Comparison of ENCODE assay signal across 8 mouse cellular contexts in the genomic region with DNA sequence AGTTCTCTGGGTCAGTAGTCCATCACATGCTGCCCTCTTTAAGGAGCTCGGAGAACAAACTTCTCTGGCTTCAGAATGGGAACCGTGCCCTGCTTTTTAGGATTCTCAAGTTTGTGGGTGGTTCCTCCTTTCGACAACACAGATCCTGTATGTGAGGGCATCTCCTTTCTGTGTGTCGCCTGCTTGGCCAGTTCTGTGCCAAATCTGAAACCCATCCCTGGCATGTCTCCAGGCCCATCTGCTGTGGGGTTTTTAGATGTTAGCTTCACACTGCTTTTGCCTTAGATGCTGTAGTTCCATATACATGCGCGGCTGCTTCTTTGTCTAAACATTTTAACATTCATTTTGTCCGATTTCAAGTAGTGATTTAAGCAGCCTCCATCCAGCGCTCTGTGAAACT.
DNase-seq lines count a peak whose midpoint lies in the region; ATAC-seq and TF ChIP-seq lines count a peak whose summit lies in the region.

No protein-coding gene starts in this region.

- peak overlapping the region; percentile 1 for H3K4me3 ChIP-seq in cerebellum, adult 2 months (replicated peaks; ENCODE audit: insufficient read depth, low read depth, low read length)

- TF ChIP-seq CTCF in cerebellum, adult 2 months (IDR thresholded peaks at IDR 0.05; ENCODE audit: borderline replicate concordance, insufficient read depth, low read depth, low read length) = no peak

- no peak for ATAC-seq in erythroid progenitor cell, adult 5-6 weeks (replicated peaks; ENCODE audit: low FRiP score, poor library complexity, severe bottlenecking)

- intact Hi-C loops in left cerebral cortex, postnatal 25 days (cut with DNase I) = loop anchor here (2.0 to 5.0 kb wide), 4 partner anchors 57 to 376 kb away; partner anchors contain the start of gene Vldlr

- H3K4me1 ChIP-seq in cerebellum, adult 2 months (ENCODE audit: control insufficient read depth, insufficient read depth, low read length) = peaks cover 8% of the 10 kb centered on the region

- H3K27me3 ChIP-seq in cerebellum, adult 2 months (ENCODE audit: control insufficient read depth, insufficient read depth, low read length) = no peaks in the 10 kb centered on the region

- DNase-seq in kidney, postnatal 4 days = peak; percentile 16 to 24
- DNase-seq in kidney, postnatal 14 days = no peak
- peak; percentile 85 for DNase-seq in cerebellum, adult 2 months
- DNase-seq in frontal cortex, postnatal 14 days (ENCODE audit: low spot score in 2 of 2) = peak; percentile 78 to 80
- DNase-seq in left cerebral cortex, postnatal 25 days (ENCODE audit: low spot score in 2 of 2) = peak; percentile 69 to 95
- DNase-seq in yolk sac, embryonic 10.5 days (ENCODE audit: low spot score) = no peak
- no peak for DNase-seq in embryo, embryonic 9.5 days (ENCODE audit: extremely low spot score)

- 7% methylated on average over 8 of the region's 8 CpGs for WGBS in cerebellum, adult 2 months

- H3K27ac ChIP-seq in cerebellum, adult 2 months (ENCODE audit: insufficient read depth, low read length) = no peak overlapping the region

- no peak for TF ChIP-seq POLR2A in cerebellum, adult 2 months (IDR thresholded peaks at IDR 0.05; ENCODE audit: borderline replicate concordance, insufficient read depth, low read length)

Comparison
In these comparisons a context has a peak if more than half of its experiments do, and no peak if none do; other contexts are left out.
1. DNase-seq: peak in kidney, postnatal 4 days (2 of 2), cerebellum, adult 2 months (2 of 2), frontal cortex, postnatal 14 days (2 of 2) and left cerebral cortex, postnatal 25 days (2 of 2); none in kidney, postnatal 14 days (single experiment), yolk sac, embryonic 10.5 days (single experiment) and embryo, embryonic 9.5 days (single experiment).